Mouse (Mus musculus): Measurements from ENCODE around the gene Bmper. TPM values are rescaled to one million over a fixed set of nuclear protein-coding genes. Genes with fewer than 3 reads are reported as not detected.

The Bmper gene
- polyA plus RNA-seq, 1 experiment from 2014 or later: 3.4 TPM

DNA sequence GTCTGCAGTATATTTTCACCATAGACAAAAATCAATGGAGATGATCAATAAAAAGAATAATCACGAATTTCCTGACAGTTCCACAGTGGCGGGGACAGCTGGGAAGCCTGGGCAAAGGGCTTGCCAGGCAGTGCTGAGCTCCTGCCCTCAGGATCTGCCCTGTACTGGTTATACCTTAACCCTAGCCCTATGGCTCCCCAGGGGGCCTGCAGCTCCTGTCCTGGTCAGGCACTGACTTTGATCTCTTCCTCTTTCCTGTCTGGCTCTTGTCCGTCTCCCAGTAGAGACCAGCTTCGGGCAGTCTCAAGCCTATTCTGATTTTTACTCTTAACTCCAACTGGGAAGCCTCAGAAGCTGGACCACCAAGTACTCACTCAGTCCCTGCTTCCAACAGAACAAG lies 22.0 kb upstream of the Bmper start:
- no peaks in the 10 kb centered on the region for H3K36me3 ChIP-seq (ENCODE audit: control insufficient read depth, insufficient read depth, low read length)
- ATAC-seq (ENCODE audit: low FRiP score): no peak

DNA sequence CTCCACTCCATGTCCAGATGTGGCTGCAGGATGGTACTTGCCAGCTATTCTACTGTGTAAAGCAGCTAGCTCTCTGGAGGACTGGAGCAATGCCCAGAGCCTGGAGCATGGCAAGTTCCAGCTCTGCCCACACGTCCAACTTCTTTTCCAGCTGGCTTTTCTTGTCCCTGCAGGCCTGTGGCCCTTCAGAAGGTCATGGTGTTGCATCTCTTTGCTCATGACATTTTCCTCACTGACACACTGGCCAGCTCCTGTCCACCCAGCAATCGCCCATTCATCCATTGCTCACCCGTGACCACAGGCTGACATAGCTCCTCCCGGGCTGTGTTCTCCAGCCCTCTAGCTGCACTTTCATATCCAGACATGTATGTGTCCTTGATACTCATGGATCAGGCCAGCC lies 20.4 kb upstream of the Bmper start:
- Histone ChIP-seq H3K36me3 (ENCODE audit: control insufficient read depth, insufficient read depth, low read length) (no peaks in the 10 kb centered on the region), H3K4me1 (replicated peaks; ENCODE audit: control insufficient read depth, insufficient read depth, low read length) (peaks cover 8% of the 10 kb centered on the region; the same call in 1 of the 2 replicates), H3K9me3 (ENCODE audit: control insufficient read depth, low read length) (no peaks in the 10 kb centered on the region), H3K9ac (ENCODE audit: low read depth, low read length) (no peak overlapping the region), H3K4me2 (replicated peaks; ENCODE audit: low read depth, low read length) (no peak overlapping the region), H3K4me3 (ENCODE audit: low read depth, low read length) (no peak overlapping the region), H3K27me3 (ENCODE audit: control insufficient read depth, insufficient read depth, low read length) (no peaks in the 10 kb centered on the region), H3K27ac (ENCODE audit: low read depth, low read length) (no peak overlapping the region)
- ATAC-seq (ENCODE audit: low FRiP score) (no peak), DNase-seq (ENCODE audit: low spot score) (no peak)
- WGBS: 83% methylated on average over 4 of the region's 4 CpGs

More for the DNA sequence above, 22.0 kb upstream of the Bmper start:
- H3K4me1 ChIP-seq (replicated peaks; ENCODE audit: control insufficient read depth, insufficient read depth, low read length): peaks cover 8% of the 10 kb centered on the region; the same call in 1 of the 2 replicates
- H3K27me3 ChIP-seq (ENCODE audit: control insufficient read depth, insufficient read depth, low read length): no peaks in the 10 kb centered on the region
- WGBS: 71% methylated on average over 4 of the region's 4 CpGs
- no peak overlapping the region for H3K27ac ChIP-seq (ENCODE audit: low read depth, low read length)
- H3K9me3 ChIP-seq (ENCODE audit: control insufficient read depth, low read length): no peaks in the 10 kb centered on the region
- H3K4me3 ChIP-seq (ENCODE audit: low read depth, low read length): no peak overlapping the region
- no peak overlapping the region for H3K9ac ChIP-seq (ENCODE audit: low read depth, low read length)
- no peak for DNase-seq (ENCODE audit: low spot score)
- no peak overlapping the region for H3K4me2 ChIP-seq (replicated peaks; ENCODE audit: low read depth, low read length)

DNA sequence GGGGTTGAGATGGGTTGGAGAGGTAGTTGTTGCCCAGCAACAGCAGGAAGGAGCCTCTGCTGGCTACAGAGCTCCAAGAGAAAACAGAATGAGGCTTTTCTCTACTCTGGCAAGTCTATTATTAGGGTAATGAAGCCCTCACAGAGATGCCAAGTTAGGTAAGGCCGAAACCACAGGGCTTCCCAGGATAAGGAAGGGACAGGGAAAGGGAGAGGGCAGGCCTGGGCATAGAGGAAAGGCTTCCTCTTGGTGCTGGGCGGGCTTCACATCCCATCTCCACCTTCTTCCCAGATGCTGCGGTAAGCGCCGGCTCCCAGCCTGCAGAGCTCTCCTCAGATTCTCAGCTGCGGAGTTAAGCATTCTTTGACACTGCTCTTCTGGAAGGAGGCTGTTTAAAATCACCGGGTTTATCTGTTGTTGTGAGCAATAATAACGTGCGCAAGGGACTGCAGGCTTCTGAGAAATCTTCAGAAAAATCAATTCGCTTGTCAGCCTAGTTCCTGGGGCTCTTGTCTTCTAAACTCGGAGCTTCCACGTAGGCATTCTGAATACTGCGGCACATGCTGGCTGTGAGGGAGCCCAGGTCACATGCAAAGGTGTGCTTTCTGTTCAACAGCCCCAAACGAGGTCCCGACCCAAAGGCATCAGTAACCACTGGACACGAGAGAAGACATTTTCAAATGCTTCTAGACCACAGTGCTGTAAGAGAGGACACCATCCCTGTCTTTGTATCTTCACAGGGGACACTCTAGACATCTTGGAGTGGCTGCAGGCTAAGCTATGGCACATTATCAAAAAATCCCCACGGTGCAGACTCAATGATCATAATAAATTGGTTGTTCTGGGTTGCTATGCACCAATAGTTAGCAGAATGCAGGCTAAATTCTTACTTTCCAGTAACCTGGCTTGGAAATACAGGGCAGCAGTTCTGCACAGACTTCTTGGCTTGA lies 18.3 kb upstream of the Bmper start:
- no peak overlapping the region for H3K4me3 ChIP-seq (ENCODE audit: low read depth, low read length)
- no peaks in the 10 kb centered on the region for H3K9me3 ChIP-seq (ENCODE audit: control insufficient read depth, low read length)
- H3K4me2 ChIP-seq (replicated peaks; ENCODE audit: low read depth, low read length): peak overlapping the region; percentile 32
- DNase-seq (ENCODE audit: low spot score) (peak; percentile 53), ATAC-seq (ENCODE audit: low FRiP score) (peak; percentile 75)
- peak overlapping the region; percentile 1; the same call in 1 of the 2 replicates for H3K9ac ChIP-seq (ENCODE audit: low read depth, low read length)
- no peaks in the 10 kb centered on the region for H3K36me3 ChIP-seq (ENCODE audit: control insufficient read depth, insufficient read depth, low read length)
- H3K27me3 ChIP-seq (ENCODE audit: control insufficient read depth, insufficient read depth, low read length): no peaks in the 10 kb centered on the region
- H3K4me1 ChIP-seq (replicated peaks; ENCODE audit: control insufficient read depth, insufficient read depth, low read length): peaks cover 8% of the 10 kb centered on the region; the same call in 1 of the 2 replicates
- H3K27ac ChIP-seq (ENCODE audit: low read depth, low read length): no peak overlapping the region
- WGBS: 10% methylated on average over 17 of the region's 17 CpGs

DNA sequence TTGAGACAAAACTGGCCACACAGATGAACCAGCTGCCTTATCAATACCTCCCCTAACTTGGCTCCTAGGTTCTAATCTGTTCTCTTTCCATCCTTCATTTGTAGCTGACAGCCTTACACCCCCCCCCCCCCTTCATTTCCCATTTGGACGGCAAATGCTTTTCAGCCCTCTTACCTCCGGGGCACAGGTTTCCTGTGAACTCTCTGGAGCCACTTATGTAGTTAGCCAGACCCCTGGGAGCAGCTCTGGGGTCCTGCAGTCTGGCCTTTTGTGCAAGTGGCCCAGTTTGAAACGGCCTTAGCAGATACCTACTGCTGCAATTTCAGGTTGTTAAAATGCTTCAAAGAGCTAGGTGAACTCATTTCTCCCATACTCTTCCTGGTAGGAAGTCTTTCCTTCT lies 17.6 kb upstream of the Bmper start:
- DNase-seq (ENCODE audit: low spot score) (no peak), ATAC-seq (ENCODE audit: low FRiP score) (no peak)
- no peaks in the 10 kb centered on the region for H3K36me3 ChIP-seq (ENCODE audit: control insufficient read depth, insufficient read depth, low read length)
- 19% methylated on average over 3 of the region's 3 CpGs for WGBS
- no peak overlapping the region for H3K4me2 ChIP-seq (replicated peaks; ENCODE audit: low read depth, low read length)
- H3K9me3 ChIP-seq (ENCODE audit: control insufficient read depth, low read length): no peaks in the 10 kb centered on the region
- peaks cover 8% of the 10 kb centered on the region; the same call in 1 of the 2 replicates for H3K4me1 ChIP-seq (replicated peaks; ENCODE audit: control insufficient read depth, insufficient read depth, low read length)
- H3K9ac ChIP-seq (ENCODE audit: low read depth, low read length): no peak overlapping the region
- H3K27me3 ChIP-seq (ENCODE audit: control insufficient read depth, insufficient read depth, low read length): no peaks in the 10 kb centered on the region
- H3K27ac ChIP-seq (ENCODE audit: low read depth, low read length): no peak overlapping the region
- H3K4me3 ChIP-seq (ENCODE audit: low read depth, low read length): no peak overlapping the region

DNA sequence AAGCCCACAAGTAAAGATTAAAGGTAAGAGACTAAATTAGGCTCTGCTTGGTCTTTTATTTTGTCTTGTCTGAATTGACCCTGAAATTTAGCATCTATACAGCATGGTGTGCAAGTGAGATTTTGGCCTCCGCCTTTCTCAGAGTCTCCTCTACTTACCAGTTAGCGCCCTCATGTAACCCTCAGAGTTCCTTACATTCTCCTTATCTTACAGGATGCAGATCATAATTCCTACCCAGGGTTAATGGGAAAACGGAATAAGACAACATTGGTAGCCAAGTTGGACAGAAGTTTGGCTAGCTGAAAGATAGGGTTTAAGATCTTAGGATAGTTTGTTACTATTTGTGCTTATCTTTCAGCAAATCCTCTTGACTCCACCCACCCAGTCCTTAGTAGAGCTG lies 17.1 kb upstream of the Bmper start:
- DNase-seq (ENCODE audit: low spot score) (no peak), ATAC-seq (ENCODE audit: low FRiP score) (no peak)
- Histone ChIP-seq H3K27me3 (ENCODE audit: control insufficient read depth, insufficient read depth, low read length) (no peaks in the 10 kb centered on the region), H3K4me3 (ENCODE audit: low read depth, low read length) (no peak overlapping the region), H3K27ac (ENCODE audit: low read depth, low read length) (no peak overlapping the region), H3K4me1 (replicated peaks; ENCODE audit: control insufficient read depth, insufficient read depth, low read length) (peaks cover 8% of the 10 kb centered on the region; the same call in 1 of the 2 replicates), H3K36me3 (ENCODE audit: control insufficient read depth, insufficient read depth, low read length) (no peaks in the 10 kb centered on the region), H3K4me2 (replicated peaks; ENCODE audit: low read depth, low read length) (no peak overlapping the region), H3K9me3 (ENCODE audit: control insufficient read depth, low read length) (no peaks in the 10 kb centered on the region), H3K9ac (ENCODE audit: low read depth, low read length) (no peak overlapping the region)
- 85% methylated on average over 3 of the region's 3 CpGs for WGBS

DNA sequence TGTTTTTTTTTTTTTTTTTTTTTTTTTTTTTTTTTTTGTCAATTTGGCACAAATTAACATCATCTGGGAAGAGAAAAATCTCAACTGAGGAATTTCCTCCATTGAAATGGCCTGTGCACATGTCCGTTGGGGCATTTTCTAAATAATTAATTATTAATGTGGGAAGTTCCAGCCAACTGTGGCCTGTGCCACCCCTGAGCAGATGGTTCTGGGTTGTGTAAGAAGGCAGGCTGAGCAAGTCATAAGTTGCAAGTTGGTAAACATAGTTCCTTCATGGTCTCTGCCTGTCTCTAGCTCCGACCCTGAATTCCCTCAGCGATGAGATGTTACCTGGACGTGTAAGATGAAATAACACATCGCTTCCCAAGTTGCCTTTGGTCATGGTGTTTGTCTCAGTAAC lies 16.7 kb upstream of the Bmper start:
- ATAC-seq (ENCODE audit: low FRiP score) (no peak), DNase-seq (ENCODE audit: low spot score) (no peak)
- H3K4me3 ChIP-seq (ENCODE audit: low read depth, low read length): no peak overlapping the region
- 89% methylated on average over 5 of the region's 5 CpGs for WGBS
- no peak overlapping the region for H3K9ac ChIP-seq (ENCODE audit: low read depth, low read length)
- no peaks in the 10 kb centered on the region for H3K27me3 ChIP-seq (ENCODE audit: control insufficient read depth, insufficient read depth, low read length)
- no peak overlapping the region for H3K27ac ChIP-seq (ENCODE audit: low read depth, low read length)
- no peaks in the 10 kb centered on the region for H3K36me3 ChIP-seq (ENCODE audit: control insufficient read depth, insufficient read depth, low read length)
- H3K9me3 ChIP-seq (ENCODE audit: control insufficient read depth, low read length): no peaks in the 10 kb centered on the region
- H3K4me2 ChIP-seq (replicated peaks; ENCODE audit: low read depth, low read length): no peak overlapping the region
- peaks cover 8% of the 10 kb centered on the region; the same call in 1 of the 2 replicates for H3K4me1 ChIP-seq (replicated peaks; ENCODE audit: control insufficient read depth, insufficient read depth, low read length)

DNA sequence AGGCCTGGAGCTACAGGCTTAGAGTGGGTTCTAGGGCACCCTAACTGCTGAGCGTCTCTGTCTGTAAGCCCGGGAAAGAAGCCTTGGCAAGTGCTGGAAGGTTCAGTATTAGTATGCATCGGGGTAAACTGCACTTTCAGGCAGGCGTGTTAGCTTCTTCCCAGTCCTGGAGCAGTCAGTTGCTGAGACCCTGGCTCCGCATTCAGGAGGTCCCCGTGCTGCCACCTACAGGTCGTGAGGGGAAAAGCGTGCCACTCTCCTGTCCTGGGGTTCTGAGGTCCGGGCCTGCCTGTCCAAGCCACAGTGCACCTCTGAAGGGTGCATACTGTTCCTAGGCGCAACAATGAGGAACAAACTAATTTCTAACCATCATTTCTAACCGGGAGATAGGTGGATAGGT lies 10.6 kb upstream of the Bmper start:
- no peaks in the 10 kb centered on the region for H3K9me3 ChIP-seq (ENCODE audit: control insufficient read depth, low read length)
- no peak overlapping the region for H3K4me3 ChIP-seq (ENCODE audit: low read depth, low read length)
- no peak overlapping the region for H3K9ac ChIP-seq (ENCODE audit: low read depth, low read length)
- ATAC-seq (ENCODE audit: low FRiP score) (peak; percentile 83), DNase-seq (ENCODE audit: low spot score) (peak; percentile 88)
- no peaks in the 10 kb centered on the region for H3K4me1 ChIP-seq (replicated peaks; ENCODE audit: control insufficient read depth, insufficient read depth, low read length)
- no peaks in the 10 kb centered on the region for H3K27me3 ChIP-seq (ENCODE audit: control insufficient read depth, insufficient read depth, low read length)
- no peak overlapping the region for H3K27ac ChIP-seq (ENCODE audit: low read depth, low read length)
- H3K36me3 ChIP-seq (ENCODE audit: control insufficient read depth, insufficient read depth, low read length): no peaks in the 10 kb centered on the region
- no peak overlapping the region for H3K4me2 ChIP-seq (replicated peaks; ENCODE audit: low read depth, low read length)
- 8% methylated on average over 11 of the region's 11 CpGs for WGBS

DNA sequence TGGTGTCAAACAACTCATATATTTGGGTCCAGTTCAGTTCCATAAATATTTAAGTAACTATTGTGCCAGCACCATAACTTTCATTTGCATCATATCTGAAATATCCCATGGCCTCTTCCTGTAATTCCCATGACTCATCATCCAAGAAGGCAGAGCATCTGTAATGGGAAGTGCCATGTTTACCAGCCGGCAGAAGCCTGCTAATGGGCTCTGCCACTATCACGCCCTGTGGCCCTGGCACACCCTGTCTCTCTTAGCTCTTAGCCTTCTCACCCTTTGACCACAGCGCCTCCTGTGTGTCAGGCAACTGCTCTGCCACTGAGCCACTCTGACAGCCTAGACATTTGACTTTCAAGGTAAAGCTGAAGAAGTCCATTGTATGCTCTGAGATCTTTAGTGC lies 3.1 kb upstream of the Bmper start:
- DNase-seq (ENCODE audit: low spot score): no peak
- H3K9ac ChIP-seq (ENCODE audit: low read depth, low read length): no peak overlapping the region
- H3K36me3 ChIP-seq (ENCODE audit: control insufficient read depth, insufficient read depth, low read length): no peaks in the 10 kb centered on the region
- no peak for ATAC-seq (ENCODE audit: low FRiP score)
- peaks cover 11% of the 10 kb centered on the region; the same call in 1 of the 2 replicates for H3K27me3 ChIP-seq (ENCODE audit: control insufficient read depth, insufficient read depth, low read length)
- H3K27ac ChIP-seq (ENCODE audit: low read depth, low read length): no peak overlapping the region
- no peak overlapping the region for H3K4me2 ChIP-seq (replicated peaks; ENCODE audit: low read depth, low read length)
- 0 out of 2 replicates have a peak, but pooled peaks cover 3% of the 10 kb centered on the region for H3K4me1 ChIP-seq (replicated peaks; ENCODE audit: control insufficient read depth, insufficient read depth, low read length)
- no peaks in the 10 kb centered on the region for H3K9me3 ChIP-seq (ENCODE audit: control insufficient read depth, low read length)
- 56% methylated on average over 3 of the region's 3 CpGs for WGBS
- no peak overlapping the region for H3K4me3 ChIP-seq (ENCODE audit: low read depth, low read length)

DNA sequence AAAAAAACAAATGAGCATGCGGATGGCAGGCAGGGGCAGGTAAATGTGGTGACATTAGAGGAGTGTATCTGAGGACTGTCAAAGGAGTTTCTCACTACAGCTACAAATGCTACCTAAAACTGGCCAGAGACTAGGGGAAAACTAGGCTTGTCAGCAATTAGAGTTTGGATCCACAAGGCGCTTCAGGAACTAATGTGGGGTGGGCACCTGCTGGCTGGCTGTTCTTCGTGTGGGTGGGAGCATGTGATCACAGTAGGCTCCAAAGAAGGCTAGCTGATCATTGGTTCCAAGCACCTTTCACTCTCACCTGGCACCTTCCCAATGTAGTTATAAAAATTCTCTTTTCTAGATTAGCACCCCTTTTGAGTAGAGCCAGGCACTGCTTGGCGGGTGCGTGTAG lies 900 bp upstream of the Bmper start:
- Histone ChIP-seq H3K27me3 (ENCODE audit: control insufficient read depth, insufficient read depth, low read length) (peaks cover 22% of the 10 kb centered on the region), H3K4me3 (ENCODE audit: low read depth, low read length) (peak overlapping the region; percentile 57), H3K9ac (ENCODE audit: low read depth, low read length) (peak overlapping the region; percentile 74; the same call in 1 of the 2 replicates), H3K4me2 (replicated peaks; ENCODE audit: low read depth, low read length) (peak overlapping the region; percentile 64), H3K4me1 (replicated peaks; ENCODE audit: control insufficient read depth, insufficient read depth, low read length) (0 out of 2 replicates have a peak, but pooled peaks cover 3% of the 10 kb centered on the region), H3K9me3 (ENCODE audit: control insufficient read depth, low read length) (no peaks in the 10 kb centered on the region), H3K36me3 (ENCODE audit: control insufficient read depth, insufficient read depth, low read length) (no peaks in the 10 kb centered on the region), H3K27ac (ENCODE audit: low read depth, low read length) (no peak overlapping the region)
- ATAC-seq (ENCODE audit: low FRiP score) (no peak), DNase-seq (ENCODE audit: low spot score) (no peak)
- WGBS: 10% methylated on average over 5 of the region's 5 CpGs

All from hindbrain, embryonic 11.5 days (tissue).